Comparison of ENCODE assay signal across 8 mouse cellular contexts in the genomic region with DNA sequence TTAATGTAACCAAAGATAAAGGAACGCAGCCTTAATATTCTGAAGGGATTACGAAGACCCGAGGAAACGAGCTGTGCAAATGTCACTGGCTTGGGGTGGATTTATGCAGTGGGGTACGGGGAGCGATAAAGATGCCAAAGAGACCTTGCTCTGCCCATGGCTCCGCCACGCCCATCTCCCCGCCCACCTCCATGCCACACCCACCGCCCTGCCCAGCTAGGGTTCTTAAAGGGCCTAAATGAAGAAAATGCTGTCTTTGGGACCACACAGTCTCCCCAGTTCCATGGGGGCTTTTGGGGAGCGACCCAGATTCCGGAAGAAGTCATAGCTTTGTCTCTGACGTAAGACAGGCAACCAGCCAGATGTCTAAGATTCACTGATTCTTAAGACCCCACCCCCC.
DNase-seq lines count a peak whose midpoint lies in the region; ATAC-seq and TF ChIP-seq lines count a peak whose summit lies in the region.

No protein-coding gene starts in this region.

- ATAC-seq in midbrain, embryonic 12.5 days (ENCODE audit: low FRiP score, low read depth) = no peak
- no peak for ATAC-seq in megakaryocyte, adult 5-6 weeks (ENCODE audit: poor library complexity, severe bottlenecking)
- ATAC-seq in erythroblast, adult 5-6 weeks (replicated peaks; ENCODE audit: low FRiP score, poor library complexity, severe bottlenecking) = no peak; the same call in 1 of the 2 replicates

- H3K4me1 ChIP-seq in thymus, adult 2 months (replicated peaks; ENCODE audit: control insufficient read depth, insufficient read depth, low read length) = no peaks in the 10 kb centered on the region; the same call in 1 of the 2 replicates
- H3K4me1 ChIP-seq in embryonic facial prominence, embryonic 10.5 days = peaks cover 70% of the 10 kb centered on the region
- no peaks in the 10 kb centered on the region; the same call in 1 of the 2 replicates for H3K4me1 ChIP-seq in kidney, adult 2 months (ENCODE audit: control insufficient read depth, insufficient read depth, low read length)
- H3K4me1 ChIP-seq in midbrain, embryonic 12.5 days = peaks cover 43% of the 10 kb centered on the region

- H3K27ac ChIP-seq in thymus, adult 2 months (ENCODE audit: control insufficient read depth, insufficient read depth, low read length) = no peak overlapping the region
- no peak overlapping the region for H3K27ac ChIP-seq in embryonic facial prominence, embryonic 10.5 days (replicated peaks)
- no peak overlapping the region for H3K27ac ChIP-seq in kidney, adult 2 months (ENCODE audit: insufficient read depth, low read depth, low read length)
- H3K27ac ChIP-seq in midbrain, embryonic 12.5 days (replicated peaks) = peak overlapping the region; percentile 55; the same call in 1 of the 2 replicates

- no peak for TF ChIP-seq CTCF in thymus, adult 2 months (IDR thresholded peaks at IDR 0.05; ENCODE audit: borderline replicate concordance, control insufficient read depth, extremely low read depth, insufficient read depth, low read length, poor library complexity)
- no peak for TF ChIP-seq CTCF in kidney, adult 2 months (conservative IDR thresholded peaks at IDR 0.05; ENCODE audit: insufficient read depth, insufficient read length, low read depth, low read length)

- H3K36me3 ChIP-seq in thymus, adult 2 months (ENCODE audit: control insufficient read depth, insufficient read depth, low read length) = no peaks in the 10 kb centered on the region
- no peaks in the 10 kb centered on the region for H3K36me3 ChIP-seq in embryonic facial prominence, embryonic 10.5 days (replicated peaks)
- no peaks in the 10 kb centered on the region for H3K36me3 ChIP-seq in kidney, adult 2 months (ENCODE audit: control insufficient read depth, insufficient read depth, low read length)
- no peaks in the 10 kb centered on the region for H3K36me3 ChIP-seq in midbrain, embryonic 12.5 days

- peak overlapping the region; percentile 47 for H3K4me2 ChIP-seq in midbrain, embryonic 12.5 days (replicated peaks)

- peak; percentile 20 for DNase-seq in thymus, adult 2 months
- no peak for DNase-seq in thymus, postnatal 0 days (ENCODE audit: low spot score)
- DNase-seq in embryonic facial prominence, embryonic 10.5 days (ENCODE audit: low spot score) = peak; percentile 64
- DNase-seq in kidney, adult 2 months = peak; percentile 34
- no peak for DNase-seq in gastrocnemius, adult 8-10 months (ENCODE audit: low spot score in 2 of 2)

- no peak for TF ChIP-seq POLR2A in thymus, adult 2 months (IDR thresholded peaks at IDR 0.05; ENCODE audit: control insufficient read depth, extremely low read depth, insufficient read depth, low read length, poor library complexity)
- TF ChIP-seq POLR2A in kidney, adult 2 months (IDR thresholded peaks at IDR 0.05; ENCODE audit: low read depth, low read length) = no peak

- 0 out of 2 replicates have a peak, but pooled peaks cover 2% of the 10 kb centered on the region for H3K9me3 ChIP-seq in embryonic facial prominence, embryonic 10.5 days
- no peaks in the 10 kb centered on the region for H3K9me3 ChIP-seq in midbrain, embryonic 12.5 days

- no peak overlapping the region for H3K4me3 ChIP-seq in thymus, adult 2 months (ENCODE audit: control insufficient read depth, insufficient read depth, low read length)
- peak overlapping the region; percentile 53; the same call in 1 of the 2 replicates for H3K4me3 ChIP-seq in embryonic facial prominence, embryonic 10.5 days
- H3K4me3 ChIP-seq in kidney, adult 2 months (ENCODE audit: insufficient read depth, low read depth, low read length) = no peak overlapping the region
- H3K4me3 ChIP-seq in midbrain, embryonic 12.5 days = no peak overlapping the region

- H3K27me3 ChIP-seq in thymus, adult 2 months (ENCODE audit: control insufficient read depth, insufficient read depth, low read length) = peaks cover 20% of the 10 kb centered on the region
- peaks cover 56% of the 10 kb centered on the region for H3K27me3 ChIP-seq in embryonic facial prominence, embryonic 10.5 days (replicated peaks; ENCODE audit: low read depth, poor library complexity, severe bottlenecking)
- H3K27me3 ChIP-seq in kidney, adult 2 months (replicated peaks; ENCODE audit: control insufficient read depth, insufficient read depth, low read length) = no peaks in the 10 kb centered on the region
- peaks cover 53% of the 10 kb centered on the region for H3K27me3 ChIP-seq in midbrain, embryonic 12.5 days

- 19% methylated on average over 13 of the region's 13 CpGs for WGBS in thymus, adult 2 months
- WGBS in embryonic facial prominence, embryonic 10.5 days = 5% methylated on average over 13 of the region's 13 CpGs
- 16% methylated on average over 13 of the region's 13 CpGs for WGBS in kidney, adult 2 months
- 4% methylated on average over 13 of the region's 13 CpGs for WGBS in midbrain, embryonic 12.5 days

- no peak overlapping the region for H3K9ac ChIP-seq in midbrain, embryonic 12.5 days (replicated peaks)

Comparison
In these comparisons a context has a peak if more than half of its experiments do, and no peak if none do; other contexts are left out.
1. DNase-seq: peak in thymus, adult 2 months (single experiment), embryonic facial prominence, embryonic 10.5 days (single experiment) and kidney, adult 2 months (single experiment); none in thymus, postnatal 0 days (single experiment) and gastrocnemius, adult 8-10 months (0 of 2).